Comparison of ENCODE assay signal across 10 mouse cellular contexts in the genomic region with DNA sequence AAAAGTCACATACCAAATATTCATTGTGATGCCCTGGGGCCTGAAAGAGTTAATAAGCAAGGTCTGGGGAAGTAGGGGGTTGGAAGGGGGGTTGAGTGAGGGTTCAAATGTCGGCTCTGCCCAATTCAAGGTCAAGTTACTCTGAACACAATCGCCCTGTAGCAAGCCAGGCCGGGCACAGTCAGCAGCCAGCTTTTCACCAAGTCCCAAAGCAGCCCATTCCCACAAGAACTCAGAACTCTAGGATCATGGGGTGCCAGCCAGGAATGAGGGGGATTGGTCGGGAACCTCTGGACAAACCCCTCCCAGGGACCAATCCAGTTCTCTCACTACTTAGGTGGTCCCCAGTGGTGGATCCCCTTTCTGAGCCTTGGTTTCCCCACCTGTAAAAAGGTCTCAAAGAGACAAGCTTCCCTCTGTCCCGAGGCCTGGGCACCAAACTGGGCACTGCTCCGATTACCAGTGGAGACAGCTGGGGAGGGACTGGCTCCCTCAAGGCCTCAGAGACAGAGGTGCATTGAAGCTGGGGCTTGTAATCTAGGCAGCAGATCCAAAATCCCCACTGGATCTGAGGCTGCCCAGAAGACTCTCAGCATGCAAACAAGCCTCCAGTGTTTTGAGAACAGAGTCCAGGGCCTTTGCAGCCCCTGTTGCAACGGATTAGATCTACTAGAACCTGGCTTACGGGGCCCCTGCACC. TPM values are rescaled to one million over a fixed set of nuclear protein-coding genes. Genes with fewer than 3 reads are reported as not detected.
DNase-seq lines count a peak whose midpoint lies in the region; ATAC-seq and TF ChIP-seq lines count a peak whose summit lies in the region.
"Had no signal": no experiment of that assay in that cellular context is flagged by ENCODE, and none has a peak within 500 bp of the region (broad histone marks: within the 10 kb centered on the region; RNA-seq: fewer than 3 reads in every experiment).

No protein-coding gene starts in this region.

- no peak overlapping the region for H3K9ac ChIP-seq in heart, adult 2 months (ENCODE audit: low read depth, low read length)
- H3K9ac ChIP-seq in midbrain, postnatal 0 days (replicated peaks; ENCODE audit: low read length, poor library complexity, severe bottlenecking) = no peak overlapping the region
- no peak overlapping the region for H3K9ac ChIP-seq in midbrain, embryonic 14.5 days (replicated peaks; ENCODE audit: low read length)
- peak overlapping the region; percentile 50 for H3K9ac ChIP-seq in stomach, embryonic 16.5 days (ENCODE audit: low read length)
- H3K9ac ChIP-seq: midbrain, embryonic 15.5 days had no signal

- no peak for TF ChIP-seq POLR2A in heart, adult 2 months (IDR thresholded peaks at IDR 0.05; ENCODE audit: insufficient read depth, low read depth, low read length)

- H3K36me3 ChIP-seq in heart, adult 2 months (ENCODE audit: control insufficient read depth, insufficient read depth, low read length) = no peaks in the 10 kb centered on the region
- no peaks in the 10 kb centered on the region for H3K36me3 ChIP-seq in midbrain, postnatal 0 days (ENCODE audit: insufficient read depth, low read length)
- no peaks in the 10 kb centered on the region for H3K36me3 ChIP-seq in midbrain, embryonic 14.5 days (ENCODE audit: control insufficient read depth, insufficient read depth, low read length)
- no peaks in the 10 kb centered on the region for H3K36me3 ChIP-seq in stomach, embryonic 16.5 days (ENCODE audit: control insufficient read depth, insufficient read depth, low read length)
- H3K36me3 ChIP-seq: midbrain, embryonic 15.5 days had no signal

- intact Hi-C loops in heart, adult 2 months (cut with DNase I) = no loop called here
- intact Hi-C loops in heart, postnatal 36 days (cut with DNase I) = no loop called here

- H3K27me3 ChIP-seq in heart, adult 2 months (ENCODE audit: control insufficient read depth, insufficient read depth, low read length) = no peaks in the 10 kb centered on the region
- peaks cover 5% of the 10 kb centered on the region; the same call in 1 of the 2 replicates for H3K27me3 ChIP-seq in midbrain, postnatal 0 days (ENCODE audit: insufficient read depth, low read length)
- H3K27me3 ChIP-seq in midbrain, embryonic 14.5 days (ENCODE audit: control insufficient read depth, insufficient read depth, low read length) = peaks cover 6% of the 10 kb centered on the region
- no peaks in the 10 kb centered on the region for H3K27me3 ChIP-seq in stomach, embryonic 16.5 days (ENCODE audit: control insufficient read depth, insufficient read depth, low read length)

- TF ChIP-seq EP300 in heart, adult 2 months (IDR thresholded peaks at IDR 0.05; ENCODE audit: insufficient read depth, low read depth, low read length) = no peak

- H3K27ac ChIP-seq in heart, adult 2 months = peak overlapping the region; percentile 9; the same call in 1 of the 2 replicates
- H3K27ac ChIP-seq in midbrain, postnatal 0 days (ENCODE audit: low read depth, low read length) = peak overlapping the region; percentile 32; the same call in 1 of the 2 replicates
- no peak overlapping the region for H3K27ac ChIP-seq in midbrain, embryonic 14.5 days (replicated peaks; ENCODE audit: low read depth, low read length)
- H3K27ac ChIP-seq in stomach, embryonic 16.5 days (ENCODE audit: low read length) = peak overlapping the region; percentile 91
- H3K27ac ChIP-seq: midbrain, embryonic 15.5 days had no signal

- H3K4me2 ChIP-seq in midbrain, postnatal 0 days (ENCODE audit: low read depth, low read length, poor library complexity, severe bottlenecking) = no peak overlapping the region
- no peak overlapping the region for H3K4me2 ChIP-seq in midbrain, embryonic 14.5 days (ENCODE audit: low read length)
- peak overlapping the region; percentile 46 for H3K4me2 ChIP-seq in stomach, embryonic 16.5 days (ENCODE audit: low read depth, low read length)
- H3K4me2 ChIP-seq: midbrain, embryonic 15.5 days had no signal

- peaks cover 12% of the 10 kb centered on the region for H3K4me1 ChIP-seq in heart, adult 2 months (ENCODE audit: control insufficient read depth, insufficient read depth, low read length)
- 0 out of 2 replicates have a peak, but pooled peaks cover 3% of the 10 kb centered on the region for H3K4me1 ChIP-seq in midbrain, postnatal 0 days (ENCODE audit: insufficient read depth, low read length)
- no peaks in the 10 kb centered on the region for H3K4me1 ChIP-seq in midbrain, embryonic 14.5 days (ENCODE audit: control insufficient read depth, insufficient read depth, low read length)
- H3K4me1 ChIP-seq in stomach, embryonic 16.5 days (ENCODE audit: control insufficient read depth, insufficient read depth, low read length) = peaks cover 86% of the 10 kb centered on the region
- H3K4me1 ChIP-seq: midbrain, embryonic 15.5 days had no signal

- WGBS in heart, adult 2 months = 46% methylated on average over 8 of the region's 8 CpGs
- WGBS in midbrain, postnatal 0 days = 26% methylated on average over 8 of the region's 8 CpGs
- 22% methylated on average over 8 of the region's 8 CpGs for WGBS in midbrain, embryonic 14.5 days
- 24% methylated on average over 8 of the region's 8 CpGs for WGBS in stomach, embryonic 16.5 days

- H3K4me3 ChIP-seq in heart, adult 2 months = no peak overlapping the region
- H3K4me3 ChIP-seq in midbrain, postnatal 0 days (ENCODE audit: low read depth, low read length) = no peak overlapping the region
- no peak overlapping the region for H3K4me3 ChIP-seq in midbrain, embryonic 14.5 days (replicated peaks; ENCODE audit: low read depth, low read length)
- 0 out of 2 replicates have a peak overlapping the region, but pooled peaks have one; percentile 12 for H3K4me3 ChIP-seq in stomach, embryonic 16.5 days (replicated peaks; ENCODE audit: low read length)
- H3K4me3 ChIP-seq: midbrain, embryonic 15.5 days had no signal

- H3K79me2 ChIP-seq in heart, adult 2 months (replicated peaks; ENCODE audit: control insufficient read depth, insufficient read depth, low read length) = no peaks in the 10 kb centered on the region

- TF ChIP-seq CTCF in heart, adult 2 months (IDR thresholded peaks at IDR 0.05) = no peak
- TF ChIP-seq CTCF in midbrain, postnatal 0 days (IDR thresholded peaks at IDR 0.05) = no peak

- ATAC-seq in midbrain, postnatal 0 days (ENCODE audit: low FRiP score) = no peak
- no peak for ATAC-seq in midbrain, embryonic 14.5 days (ENCODE audit: low FRiP score, low TSS enrichment)
- ATAC-seq in stomach, embryonic 16.5 days (ENCODE audit: insufficient read depth, low FRiP score) = no peak
- ATAC-seq: midbrain, embryonic 15.5 days had no signal

- no peak for DNase-seq in heart, adult 2 months
- no peak for DNase-seq in heart, postnatal 36 days
- DNase-seq in midbrain, postnatal 0 days (ENCODE audit: low spot score) = no peak
- DNase-seq in midbrain, embryonic 14.5 days = no peak
- peak; percentile 44 to 50 for DNase-seq in layer of hippocampus, adult 8-10 months (ENCODE audit: low spot score in 2 of 2)
- DNase-seq in spleen, adult 18-20 months = no peak
- no peak for DNase-seq in thymus, postnatal 36 days

- no peaks in the 10 kb centered on the region for H3K9me3 ChIP-seq in midbrain, postnatal 0 days (ENCODE audit: low read length)
- no peaks in the 10 kb centered on the region for H3K9me3 ChIP-seq in midbrain, embryonic 14.5 days (ENCODE audit: control insufficient read depth, low read length)
- H3K9me3 ChIP-seq in stomach, embryonic 16.5 days (replicated peaks; ENCODE audit: control insufficient read depth, low read length) = no peaks in the 10 kb centered on the region
- H3K9me3 ChIP-seq: midbrain, embryonic 15.5 days had no signal

RNA-seq across cellular contexts. Expression of a gene that starts 7.3 kb away (rescaled TPM):
- 10 to 100 TPM; 20.2 to 26.0 TPM for total RNA-seq in heart, adult 2 months (2021)
- polyA plus RNA-seq in heart, adult 2 months (2012; rRNA removed) = 14.7 and 15.5 TPM in 2 replicates
- 10 to 100 TPM; 20.6 to 20.7 TPM for total RNA-seq in heart, postnatal 36 days (2021)
- total RNA-seq in midbrain, postnatal 0 days (2014; rRNA removed) = 13.8 and 20.3 TPM in 2 replicates
- 18.3 and 19.3 TPM in 2 replicates for polyA plus RNA-seq in midbrain, postnatal 0 days (2015; fragmentation: Nextera tagmentation; extraction: Ambion mirVana)
- 2.4 and 4.9 TPM in 2 replicates for polyA plus RNA-seq in midbrain, embryonic 14.5 days (2014; fragmentation: Nextera tagmentation; extraction: Ambion mirVana)
- total RNA-seq in layer of hippocampus, adult 8-10 months (2022) = 100 to 1,000 TPM; 109 to 165 (median 131) TPM
- polyA plus RNA-seq in stomach, embryonic 16.5 days (2015; fragmentation: Nextera tagmentation; extraction: Ambion mirVana) = 150 and 173 TPM in 2 replicates

RNA-seq across cellular contexts. Expression of a gene that starts 20.4 kb away (rescaled TPM):
- 10 to 100 TPM; 21.1 to 26.4 TPM for total RNA-seq in heart, adult 2 months (2021)
- 52.0 and 55.0 TPM in 2 replicates for polyA plus RNA-seq in heart, adult 2 months (2012; rRNA removed)
- total RNA-seq in heart, postnatal 36 days (2021) = 10 to 100 TPM; 23.0 to 24.6 TPM
- 194 and 206 TPM in 2 replicates for total RNA-seq in midbrain, postnatal 0 days (2014; rRNA removed)
- 103 and 108 TPM in 2 replicates for polyA plus RNA-seq in midbrain, postnatal 0 days (2015; fragmentation: Nextera tagmentation; extraction: Ambion mirVana)
- polyA plus RNA-seq in midbrain, embryonic 14.5 days (2014; fragmentation: Nextera tagmentation; extraction: Ambion mirVana) = 93.1 and 97.2 TPM in 2 replicates
- 10 to 100 TPM; 40.4 to 45.8 (median 44.8) TPM for total RNA-seq in layer of hippocampus, adult 8-10 months (2022)
- polyA plus RNA-seq in stomach, embryonic 16.5 days (2015; fragmentation: Nextera tagmentation; extraction: Ambion mirVana) = 48.1 and 49.4 TPM in 2 replicates

RNA-seq across cellular contexts. Expression of a gene that starts 24.4 kb away (rescaled TPM):
- 1 to 10 TPM; 8.0 to 9.2 TPM for total RNA-seq in heart, adult 2 months (2021)
- 7.8 and 17.2 TPM in 2 replicates for polyA plus RNA-seq in heart, adult 2 months (2012; rRNA removed)
- total RNA-seq in heart, postnatal 36 days (2021) = 1 to 10 TPM; 7.6 to 7.7 TPM
- 4.7 and 15.0 TPM in 2 replicates for total RNA-seq in midbrain, postnatal 0 days (2014; rRNA removed)
- 6.9 and 7.2 TPM in 2 replicates for polyA plus RNA-seq in midbrain, postnatal 0 days (2015; fragmentation: Nextera tagmentation; extraction: Ambion mirVana)
- 3.4 and 5.1 TPM in 2 replicates for polyA plus RNA-seq in midbrain, embryonic 14.5 days (2014; fragmentation: Nextera tagmentation; extraction: Ambion mirVana)
- 10 to 100 TPM in 1 of 4 experiments, 1 to 10 TPM in 2, not detected in 1; 8.4 to 15.8 (median 9.9) TPM for total RNA-seq in layer of hippocampus, adult 8-10 months (2022)
- 17.2 and 19.2 TPM in 2 replicates for polyA plus RNA-seq in stomach, embryonic 16.5 days (2015; fragmentation: Nextera tagmentation; extraction: Ambion mirVana)

RNA-seq across cellular contexts. Expression of a gene that starts 31.4 kb away (rescaled TPM):
- total RNA-seq in heart, adult 2 months (2021) = under 1 TPM; 0.26 to 0.43 TPM
- 0.70 and 0.82 TPM in 2 replicates for polyA plus RNA-seq in heart, adult 2 months (2012; rRNA removed)
- under 1 TPM; 0.51 to 0.75 TPM for total RNA-seq in heart, postnatal 36 days (2021)
- total RNA-seq in midbrain, postnatal 0 days (2014; rRNA removed) = 1.9 and 2.0 TPM in 2 replicates
- 1.9 and 2.1 TPM in 2 replicates for polyA plus RNA-seq in midbrain, postnatal 0 days (2015; fragmentation: Nextera tagmentation; extraction: Ambion mirVana)
- polyA plus RNA-seq in midbrain, embryonic 14.5 days (2014; fragmentation: Nextera tagmentation; extraction: Ambion mirVana) = not detected in 2 replicates
- total RNA-seq in layer of hippocampus, adult 8-10 months (2022) = 10 to 100 TPM; 11.1 to 12.6 (median 11.9) TPM
- 6.4 and 8.9 TPM in 2 replicates for polyA plus RNA-seq in stomach, embryonic 16.5 days (2015; fragmentation: Nextera tagmentation; extraction: Ambion mirVana)

RNA-seq across cellular contexts. Expression of a gene that starts 33.4 kb away (rescaled TPM):
- not detected for total RNA-seq in heart, adult 2 months (2021)
- 0.03 and 0.18 TPM in 2 replicates for polyA plus RNA-seq in heart, adult 2 months (2012; rRNA removed)
- total RNA-seq in heart, postnatal 36 days (2021) = not detected
- total RNA-seq in midbrain, postnatal 0 days (2014; rRNA removed) = 0.77 TPM in 1 of 2 replicates, not detected in the other
- 0.04 TPM in 1 of 2 replicates, not detected in the other for polyA plus RNA-seq in midbrain, postnatal 0 days (2015; fragmentation: Nextera tagmentation; extraction: Ambion mirVana)
- polyA plus RNA-seq in midbrain, embryonic 14.5 days (2014; fragmentation: Nextera tagmentation; extraction: Ambion mirVana) = not detected in 2 replicates
- total RNA-seq in layer of hippocampus, adult 8-10 months (2022) = under 1 TPM; 0.34 to 0.67 (median 0.42) TPM
- polyA plus RNA-seq in stomach, embryonic 16.5 days (2015; fragmentation: Nextera tagmentation; extraction: Ambion mirVana) = 41.3 and 45.2 TPM in 2 replicates
- total RNA-seq: gastrocnemius, postnatal 36 days had no signal
- polyA plus RNA-seq: midbrain, embryonic 15.5 days had no signal

Comparison
In these comparisons a context has a peak if more than half of its experiments do, and no peak if none do; other contexts are left out.
1. DNase-seq: peak in layer of hippocampus, adult 8-10 months (2 of 2); none in heart, adult 2 months (0 of 2), heart, postnatal 36 days (0 of 2), midbrain, postnatal 0 days (single experiment), midbrain, embryonic 14.5 days (single experiment), spleen, adult 18-20 months (0 of 2) and thymus, postnatal 36 days (0 of 2).